13 mouse cellular contexts compared by ENCODE assay signal in genomic region chr14:45445445-45445844, GRCm38 (mm10). TPM values are rescaled to one million over a fixed set of nuclear protein-coding genes. Genes with fewer than 3 reads are reported as not detected.
A peak's percentile ranks its signal among the peaks of the same experiment; 100 is the strongest.
DNase-seq lines count a peak whose midpoint lies in the region; ATAC-seq and TF ChIP-seq lines count a peak whose summit lies in the region.
"Had no signal": no experiment of that assay in that cellular context is flagged by ENCODE, and none has a peak within 500 bp of the region (broad histone marks: within the 10 kb centered on the region; RNA-seq: fewer than 3 reads in every experiment).

No protein-coding gene starts in this region.

- no peaks in the 10 kb centered on the region for H3K27me3 ChIP-seq in E14TG2a.4 (ENCODE audit: insufficient read depth, low read length)
- H3K27me3 ChIP-seq in embryonic facial prominence, embryonic 13.5 days = no peaks in the 10 kb centered on the region
- H3K27me3 ChIP-seq: limb, embryonic 15.5 days had no signal

- TF ChIP-seq CTCF in E14TG2a.4 (conservative IDR thresholded peaks at IDR 0.05; ENCODE audit: low read length) = no peak

- peaks cover 79% of the 10 kb centered on the region for H3K4me1 ChIP-seq in E14TG2a.4 (replicated peaks; ENCODE audit: low read depth, low read length)
- peaks cover 23% of the 10 kb centered on the region for H3K4me1 ChIP-seq in embryonic facial prominence, embryonic 13.5 days

- peak overlapping the region; percentile 50 for H3K4me3 ChIP-seq in E14TG2a.4 (replicated peaks; ENCODE audit: low read length)
- H3K4me3 ChIP-seq in embryonic facial prominence, embryonic 13.5 days = no peak overlapping the region
- H3K4me3 ChIP-seq: limb, embryonic 15.5 days had no signal

- ATAC-seq in embryonic facial prominence, embryonic 13.5 days (ENCODE audit: insufficient number of reproducible peaks, insufficient read depth, low FRiP score, low TSS enrichment, low read depth) = 0 out of 2 replicates have a peak, but pooled peaks have one; percentile 37
- no peak for ATAC-seq in granulocyte monocyte progenitor cell, adult 5-6 weeks (replicated peaks; ENCODE audit: poor library complexity, severe bottlenecking)
- ATAC-seq in erythroid progenitor cell, adult 5-6 weeks (replicated peaks; ENCODE audit: low FRiP score, poor library complexity, severe bottlenecking) = no peak

- 49% methylated on average over 12 of the region's 12 CpGs for WGBS in embryonic facial prominence, embryonic 13.5 days

- DNase-seq in heart, adult 11 months = peak; percentile 97
- no peak for DNase-seq in heart, postnatal 25 days (ENCODE audit: low spot score)
- DNase-seq in heart, postnatal 4 days = peak; percentile 54
- DNase-seq in urinary bladder, adult 2 months (ENCODE audit: low spot score) = no peak
- DNase-seq: cerebellum, adult 18-20 months; kidney, adult 9 months; right cerebral cortex, postnatal 14 days; thymus, adult 18-20 months had no signal

- H3K27ac ChIP-seq in embryonic facial prominence, embryonic 13.5 days = no peak overlapping the region
- H3K27ac ChIP-seq: limb, embryonic 15.5 days had no signal

- no peak overlapping the region for H3K4me2 ChIP-seq in embryonic facial prominence, embryonic 13.5 days

- H3K9me3 ChIP-seq in E14TG2a.4 (ENCODE audit: low read length) = no peaks in the 10 kb centered on the region
- H3K9me3 ChIP-seq in embryonic facial prominence, embryonic 13.5 days = no peaks in the 10 kb centered on the region
- H3K9me3 ChIP-seq: limb, embryonic 15.5 days had no signal

- no peak overlapping the region for H3K9ac ChIP-seq in embryonic facial prominence, embryonic 13.5 days
- H3K9ac ChIP-seq: limb, embryonic 15.5 days had no signal

- intact Hi-C loops in heart, postnatal 25 days (cut with DNase I) = no loop called here

- no peaks in the 10 kb centered on the region for H3K36me3 ChIP-seq in E14TG2a.4 (ENCODE audit: insufficient read depth, low read length)
- no peaks in the 10 kb centered on the region for H3K36me3 ChIP-seq in embryonic facial prominence, embryonic 13.5 days
- H3K36me3 ChIP-seq: limb, embryonic 15.5 days had no signal

RNA-seq across cellular contexts. Expression of gene Gnpnat1, which starts 40.7 kb away (rescaled TPM):
- total RNA-seq in heart, postnatal 25 days (2021) = 10 to 100 TPM in 1 of 2 experiments, 1 to 10 TPM in 1; 9.3 to 11.5 TPM
- polyA plus RNA-seq in embryonic facial prominence, embryonic 13.5 days (2015; fragmentation: Nextera tagmentation; extraction: Ambion mirVana) = 49.5 and 55.9 TPM in 2 replicates
- 10 to 100 TPM; 11.3 to 15.5 TPM for total RNA-seq in heart, postnatal 4 days (2021)
- 42.0 and 72.4 TPM in 2 replicates for total RNA-seq in granulocyte monocyte progenitor cell, adult 5-6 weeks (2014; fragmentation: Nextera tagmentation)
- 30.2 and 50.2 TPM in 2 replicates for total RNA-seq in granulocyte monocyte progenitor cell, adult 5-6 weeks (2017)
- polyA plus RNA-seq in urinary bladder, adult 2 months (2012; rRNA removed) = 13.1 and 15.8 TPM in 2 replicates
- total RNA-seq in erythroid progenitor cell, adult 5-6 weeks (2015; ENCODE audit: low replicate concordance) = 6.7 and 25.6 TPM in 2 replicates
- 0.45 and 3.1 TPM in 2 replicates for total RNA-seq in erythroid progenitor cell, adult 5-6 weeks (2017; ENCODE audit: low replicate concordance)

Comparison
In these comparisons a context has a peak if more than half of its experiments do, and no peak if none do; other contexts are left out.
1. DNase-seq: peak in heart, adult 11 months (single experiment) and heart, postnatal 4 days (single experiment); none in heart, postnatal 25 days (single experiment) and urinary bladder, adult 2 months (single experiment).